Mouse (Mus musculus): ENCODE measurements around the gene Rbbp4.

GRCm38 (mm10) chr4:129322042-129322441, 13.1 kb downstream of the Rbbp4 start:
- TF ChIP-seq POLR2A (IDR thresholded peaks at IDR 0.05; ENCODE audit: control insufficient read depth, extremely low read depth, insufficient read depth, low read length, poor library complexity): no peak
- no peak for TF ChIP-seq CTCF (IDR thresholded peaks at IDR 0.05; ENCODE audit: borderline replicate concordance, control insufficient read depth, extremely low read depth, insufficient read depth, low read length, poor library complexity)
